36 mouse cellular contexts compared by ENCODE assay signal in genomic region chr9:122722296-122722695, GRCm38 (mm10). TPM values are rescaled to one million over a fixed set of nuclear protein-coding genes. Genes with fewer than 3 reads are reported as not detected.
DNase-seq lines count a peak whose midpoint lies in the region; ATAC-seq and TF ChIP-seq lines count a peak whose summit lies in the region.
"Had no signal": no experiment of that assay in that cellular context is flagged by ENCODE, and none has a peak within 500 bp of the region (broad histone marks: within the 10 kb centered on the region; RNA-seq: fewer than 3 reads in every experiment).

No protein-coding gene starts in this region.

- peaks cover 6% of the 10 kb centered on the region for H3K4me1 ChIP-seq in forebrain, embryonic 12.5 days
- peaks cover 2% of the 10 kb centered on the region; the same call in 1 of the 2 replicates for H3K4me1 ChIP-seq in forebrain, embryonic 16.5 days (replicated peaks; ENCODE audit: control insufficient read depth, insufficient read depth, low read length)
- no peaks in the 10 kb centered on the region for H3K4me1 ChIP-seq in liver, postnatal 0 days (ENCODE audit: insufficient read depth)
- no peaks in the 10 kb centered on the region for H3K4me1 ChIP-seq in liver, embryonic 12.5 days
- H3K4me1 ChIP-seq in midbrain, postnatal 0 days (ENCODE audit: insufficient read depth, low read length) = no peaks in the 10 kb centered on the region
- H3K4me1 ChIP-seq: embryonic facial prominence, embryonic 12.5 days; embryonic facial prominence, embryonic 15.5 days; heart, embryonic 12.5 days; heart, embryonic 15.5 days had no signal

- 0 out of 2 replicates have a peak overlapping the region, but pooled peaks have one; percentile 31 for H3K27ac ChIP-seq in forebrain, embryonic 12.5 days
- no peak overlapping the region for H3K27ac ChIP-seq in forebrain, embryonic 16.5 days (ENCODE audit: low read length)
- no peak overlapping the region for H3K27ac ChIP-seq in liver, postnatal 0 days (ENCODE audit: low read depth)
- no peak overlapping the region for H3K27ac ChIP-seq in liver, embryonic 12.5 days
- H3K27ac ChIP-seq in midbrain, postnatal 0 days (ENCODE audit: low read depth, low read length) = no peak overlapping the region
- H3K27ac ChIP-seq: embryonic facial prominence, embryonic 12.5 days; embryonic facial prominence, embryonic 15.5 days; gastrocnemius, adult 2 months; heart, embryonic 15.5 days; hindbrain, embryonic 14.5 days; hindbrain, postnatal 0 days had no signal

- peak; percentile 4 for DNase-seq in liver, postnatal 0 days
- DNase-seq in ES-CJ7 (ENCODE audit: low read depth, low spot score) (peak; percentile 39), ZHBTc4 (ENCODE audit: low read depth, low spot score) (peak; percentile 35)
- DNase-seq in midbrain, postnatal 0 days (ENCODE audit: low spot score) = no peak
- DNase-seq in layer of hippocampus, adult 11-12 months (ENCODE audit: low spot score) = no peak
- DNase-seq: adrenal gland, postnatal 10 days; adrenal gland, postnatal 36 days; B cell, adult 2 months; cerebellum, adult 11 months; cerebellum, adult 2 months; cerebellum, adult 9-11 months; cerebellum, postnatal 25 days; forebrain, postnatal 0 days; gastrocnemius, adult 2 months; gastrocnemius, postnatal 14 days; heart, postnatal 10 days; heart, postnatal 4 days had no signal

- TF ChIP-seq CTCF in liver, postnatal 0 days (IDR thresholded peaks at IDR 0.05; ENCODE audit: low read depth) = no peak
- TF ChIP-seq CTCF in midbrain, postnatal 0 days (IDR thresholded peaks at IDR 0.05) = no peak

- peaks cover 29% of the 10 kb centered on the region for H3K27me3 ChIP-seq in forebrain, embryonic 12.5 days
- no peaks in the 10 kb centered on the region for H3K27me3 ChIP-seq in forebrain, embryonic 16.5 days (replicated peaks; ENCODE audit: control insufficient read depth, insufficient read depth, low read length)
- peaks cover 7% of the 10 kb centered on the region; the same call in 1 of the 2 replicates for H3K27me3 ChIP-seq in liver, postnatal 0 days (ENCODE audit: insufficient read depth, low read length)
- peaks cover 36% of the 10 kb centered on the region for H3K27me3 ChIP-seq in liver, embryonic 12.5 days (replicated peaks)
- H3K27me3 ChIP-seq in midbrain, postnatal 0 days (ENCODE audit: insufficient read depth, low read length) = 0 out of 2 replicates have a peak, but pooled peaks cover 5% of the 10 kb centered on the region

- no peaks in the 10 kb centered on the region for H3K9me3 ChIP-seq in forebrain, embryonic 12.5 days
- H3K9me3 ChIP-seq in forebrain, embryonic 16.5 days (ENCODE audit: control insufficient read depth, low read length) = no peaks in the 10 kb centered on the region
- H3K9me3 ChIP-seq in liver, postnatal 0 days (ENCODE audit: low read length) = no peaks in the 10 kb centered on the region
- H3K9me3 ChIP-seq in liver, embryonic 12.5 days (replicated peaks) = no peaks in the 10 kb centered on the region
- no peaks in the 10 kb centered on the region for H3K9me3 ChIP-seq in midbrain, postnatal 0 days (ENCODE audit: low read length)
- H3K9me3 ChIP-seq: embryonic facial prominence, embryonic 12.5 days; embryonic facial prominence, embryonic 15.5 days; heart, embryonic 12.5 days; heart, embryonic 15.5 days had no signal

- no peak overlapping the region for H3K4me3 ChIP-seq in forebrain, embryonic 12.5 days (replicated peaks)
- H3K4me3 ChIP-seq in forebrain, embryonic 16.5 days (replicated peaks; ENCODE audit: low read length) = no peak overlapping the region
- no peak overlapping the region for H3K4me3 ChIP-seq in liver, postnatal 0 days (ENCODE audit: low read depth, low read length)
- no peak overlapping the region for H3K4me3 ChIP-seq in liver, embryonic 12.5 days
- H3K4me3 ChIP-seq in midbrain, postnatal 0 days (ENCODE audit: low read depth, low read length) = no peak overlapping the region
- H3K4me3 ChIP-seq: embryonic facial prominence, embryonic 12.5 days; embryonic facial prominence, embryonic 15.5 days; gastrocnemius, adult 2 months; heart, embryonic 12.5 days; heart, embryonic 15.5 days had no signal

- no peak for TF ChIP-seq EP300 in liver, postnatal 0 days (IDR thresholded peaks at IDR 0.05; ENCODE audit: low read depth)

- H3K36me3 ChIP-seq in forebrain, embryonic 12.5 days (replicated peaks) = no peaks in the 10 kb centered on the region
- H3K36me3 ChIP-seq in forebrain, embryonic 16.5 days (ENCODE audit: control insufficient read depth, insufficient read depth) = no peaks in the 10 kb centered on the region
- H3K36me3 ChIP-seq in liver, postnatal 0 days (replicated peaks; ENCODE audit: insufficient read depth, low read length) = no peaks in the 10 kb centered on the region
- H3K36me3 ChIP-seq in liver, embryonic 12.5 days = no peaks in the 10 kb centered on the region
- H3K36me3 ChIP-seq in midbrain, postnatal 0 days (ENCODE audit: insufficient read depth, low read length) = no peaks in the 10 kb centered on the region
- H3K36me3 ChIP-seq: embryonic facial prominence, embryonic 12.5 days; embryonic facial prominence, embryonic 15.5 days; heart, embryonic 12.5 days; heart, embryonic 15.5 days had no signal

- WGBS in forebrain, embryonic 12.5 days = 21% methylated on average over 4 of the region's 4 CpGs
- WGBS in forebrain, embryonic 16.5 days = 16% methylated on average over 4 of the region's 4 CpGs
- WGBS in liver, postnatal 0 days (ENCODE audit: insufficient replicate concordance) = 43% methylated on average over 4 of the region's 4 CpGs
- 29% methylated on average over 4 of the region's 4 CpGs for WGBS in liver, embryonic 12.5 days (ENCODE audit: insufficient replicate concordance)
- WGBS in midbrain, postnatal 0 days = 19% methylated on average over 4 of the region's 4 CpGs

- no peak for ATAC-seq in forebrain, embryonic 12.5 days (ENCODE audit: low FRiP score)
- no peak for ATAC-seq in forebrain, embryonic 16.5 days
- no peak for ATAC-seq in liver, postnatal 0 days
- ATAC-seq in liver, embryonic 12.5 days = no peak
- ATAC-seq in midbrain, postnatal 0 days (ENCODE audit: low FRiP score) = no peak
- ATAC-seq: forebrain, postnatal 0 days; hindbrain, postnatal 0 days; inflammation-experienced regulatory T-cells, adult 6 months; intestine, embryonic 16.5 days had no signal

- H3K9ac ChIP-seq in forebrain, embryonic 12.5 days = no peak overlapping the region
- no peak overlapping the region for H3K9ac ChIP-seq in forebrain, embryonic 16.5 days (replicated peaks; ENCODE audit: low read depth, low read length)
- H3K9ac ChIP-seq in liver, postnatal 0 days (replicated peaks) = no peak overlapping the region
- H3K9ac ChIP-seq in liver, embryonic 12.5 days = no peak overlapping the region
- H3K9ac ChIP-seq in midbrain, postnatal 0 days (replicated peaks; ENCODE audit: low read length, poor library complexity, severe bottlenecking) = no peak overlapping the region
- H3K9ac ChIP-seq: embryonic facial prominence, embryonic 12.5 days; embryonic facial prominence, embryonic 15.5 days; forebrain, postnatal 0 days; heart, embryonic 12.5 days; heart, embryonic 15.5 days; hindbrain, embryonic 14.5 days had no signal

- H3K4me2 ChIP-seq in forebrain, embryonic 12.5 days = no peak overlapping the region
- H3K4me2 ChIP-seq in forebrain, embryonic 16.5 days (ENCODE audit: low read length) = no peak overlapping the region
- H3K4me2 ChIP-seq in liver, postnatal 0 days (ENCODE audit: low read depth, low read length) = no peak overlapping the region
- no peak overlapping the region for H3K4me2 ChIP-seq in liver, embryonic 12.5 days
- no peak overlapping the region for H3K4me2 ChIP-seq in midbrain, postnatal 0 days (ENCODE audit: low read depth, low read length, poor library complexity, severe bottlenecking)
- H3K4me2 ChIP-seq: embryonic facial prominence, embryonic 12.5 days; embryonic facial prominence, embryonic 15.5 days; heart, embryonic 12.5 days; heart, embryonic 15.5 days; hindbrain, embryonic 14.5 days had no signal

RNA-seq across cellular contexts. Expression of gene Topaz1, which starts 24.9 kb away (rescaled TPM):
- not detected in 2 replicates for polyA plus RNA-seq in forebrain, embryonic 12.5 days (2016; fragmentation: Nextera tagmentation; extraction: Ambion mirVana)
- polyA plus RNA-seq in forebrain, embryonic 16.5 days (2015; fragmentation: Nextera tagmentation; extraction: Ambion mirVana) = not detected in 2 replicates
- not detected in 2 replicates for polyA plus RNA-seq in liver, postnatal 0 days (2015; fragmentation: Nextera tagmentation; extraction: Ambion mirVana)
- not detected in 2 replicates for polyA plus RNA-seq in liver, embryonic 12.5 days (2016; fragmentation: Nextera tagmentation; extraction: Ambion mirVana)
- total RNA-seq in midbrain, postnatal 0 days (2014; rRNA removed) = not detected in 2 replicates
- polyA plus RNA-seq in midbrain, postnatal 0 days (2015; fragmentation: Nextera tagmentation; extraction: Ambion mirVana) = not detected in 2 replicates
- total RNA-seq: adrenal gland, adult 18-20 months; adrenal gland, postnatal 10 days; adrenal gland, postnatal 36 days; CH12.LX; common myeloid progenitor, adult 5-6 weeks; forebrain, postnatal 0 days; gastrocnemius, adult 2 months; gastrocnemius, postnatal 14 days; gastrocnemius, postnatal 4 days; heart, adult 8-10 months; heart, postnatal 10 days; heart, postnatal 4 days; hindbrain, postnatal 0 days; MEL had no signal
- polyA plus RNA-seq: embryonic facial prominence, embryonic 12.5 days; embryonic facial prominence, embryonic 15.5 days; frontal cortex, adult 2 months; heart, embryonic 12.5 days; hindbrain, embryonic 11.5 days; hindbrain, embryonic 14.5 days; hindbrain, postnatal 0 days; inflammation-experienced regulatory T-cells, adult 6 months; intestine, embryonic 16.5 days had no signal

Comparison
In these comparisons a context has a peak if more than half of its experiments do, and no peak if none do; other contexts are left out.
1. DNase-seq: peak in liver, postnatal 0 days (single experiment), ES-CJ7 (single experiment) and ZHBTc4 (single experiment); none in midbrain, postnatal 0 days (single experiment) and layer of hippocampus, adult 11-12 months (single experiment).